Mouse (Mus musculus) liver (tissue): ENCODE results near the gene Nlgn1.
A peak's percentile ranks its signal among the peaks of the same experiment; 100 is the strongest.

Experiments used
- DNase-seq: peaks from one replicate; pipeline ENCODE4 v3.0.0-alpha.2; 2020; ENCODE audit warnings: mixed read lengths

The Nlgn1 gene

GRCm38 (mm10) chr3:26042966-26043365 is 289.3 kb downstream of the Nlgn1 start:
- DNase-seq = no peak

GRCm38 (mm10) chr3:26039696-26040095 is 292.6 kb downstream of the Nlgn1 start:
- no peak for DNase-seq

DNA sequence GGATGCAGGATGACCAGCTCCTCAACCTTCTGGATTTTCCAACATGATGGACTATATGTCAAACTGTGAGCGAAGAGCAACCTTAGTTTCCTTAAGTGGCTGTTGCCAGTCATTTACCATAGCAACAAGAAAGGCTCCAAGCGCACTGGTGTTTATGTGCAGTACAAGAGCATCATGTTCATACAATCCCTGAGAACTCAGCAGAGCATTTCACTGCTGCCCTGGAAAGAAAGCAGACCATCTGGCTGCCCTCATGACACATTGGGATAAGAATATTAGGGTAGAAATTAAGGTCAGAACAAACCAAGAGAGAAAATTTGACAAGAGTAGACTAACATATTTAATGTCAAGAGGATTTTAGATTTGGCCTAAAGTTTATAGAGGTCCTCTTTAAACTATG is 306.2 kb downstream of the Nlgn1 start:
- DNase-seq = no peak

- DNase-seq = no peak
Observed at GRCm38 (mm10) chr3:26023217-26023616, 309.0 kb downstream of the Nlgn1 start.

DNA sequence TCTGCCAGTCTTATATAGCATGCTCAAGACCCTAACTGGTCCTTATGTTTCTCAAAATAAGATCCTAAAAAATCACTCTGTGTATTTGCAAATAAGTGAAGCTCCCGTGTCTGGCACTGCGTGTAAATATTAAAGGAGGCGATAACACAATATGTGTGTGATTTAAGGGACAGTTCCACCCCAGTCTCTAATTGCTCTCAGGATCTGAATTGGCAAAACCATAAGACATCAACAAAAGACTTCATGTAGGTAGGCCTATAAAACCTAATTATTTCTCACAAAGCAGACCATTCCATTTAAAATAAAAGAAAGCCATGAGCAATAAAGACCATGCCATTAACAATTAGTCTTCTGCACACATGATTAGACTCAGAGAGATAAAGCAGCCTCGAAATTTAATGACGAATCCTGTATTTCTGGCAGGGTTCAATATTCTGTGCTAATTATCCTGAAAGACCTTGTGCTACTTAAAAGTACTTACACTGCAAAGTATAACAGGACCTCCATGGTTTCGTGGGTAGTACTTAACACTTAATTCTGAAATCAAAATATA is 310.6 kb downstream of the Nlgn1 start:
- DNase-seq = no peak

DNA sequence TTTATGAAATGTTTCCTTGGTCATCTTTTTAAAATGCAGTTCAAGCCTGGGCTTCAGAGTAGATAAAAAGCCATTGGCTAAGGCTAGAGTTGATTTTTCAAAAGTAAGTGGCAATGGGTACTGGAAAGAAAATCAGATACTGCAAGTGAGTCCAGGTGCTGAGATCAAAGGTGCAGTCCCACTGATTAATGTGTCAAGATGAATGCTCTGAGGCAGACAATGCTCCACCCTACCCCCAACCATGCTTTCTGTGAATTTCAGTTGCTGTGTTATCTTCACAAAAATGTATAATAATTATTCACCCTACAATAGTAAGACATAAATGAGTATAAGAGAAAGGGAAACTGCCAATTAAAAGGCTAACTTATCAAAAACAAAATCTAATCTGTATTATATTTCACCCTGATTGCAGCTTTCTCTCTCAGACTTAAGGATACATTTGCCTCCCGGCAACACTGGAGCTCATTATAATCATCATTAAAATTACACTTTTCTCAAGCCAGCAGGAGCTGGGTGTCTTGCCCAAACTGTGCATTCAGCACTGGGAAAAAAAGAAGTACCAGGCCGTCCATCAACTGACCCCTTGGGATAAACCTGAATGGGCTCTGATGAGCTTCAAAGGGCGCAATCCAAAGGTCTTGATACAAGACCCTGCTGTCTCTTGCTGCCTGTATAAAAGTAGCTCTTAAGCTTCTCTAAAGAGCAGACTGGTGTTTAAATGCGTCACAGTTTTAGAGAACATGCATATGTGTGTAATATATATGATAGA is 320.8 kb downstream of the Nlgn1 start:
- no peak for DNase-seq

- no peak for DNase-seq
Observed at GRCm38 (mm10) chr3:26002863-26003608, 329.2 kb downstream of the Nlgn1 start.

DNA sequence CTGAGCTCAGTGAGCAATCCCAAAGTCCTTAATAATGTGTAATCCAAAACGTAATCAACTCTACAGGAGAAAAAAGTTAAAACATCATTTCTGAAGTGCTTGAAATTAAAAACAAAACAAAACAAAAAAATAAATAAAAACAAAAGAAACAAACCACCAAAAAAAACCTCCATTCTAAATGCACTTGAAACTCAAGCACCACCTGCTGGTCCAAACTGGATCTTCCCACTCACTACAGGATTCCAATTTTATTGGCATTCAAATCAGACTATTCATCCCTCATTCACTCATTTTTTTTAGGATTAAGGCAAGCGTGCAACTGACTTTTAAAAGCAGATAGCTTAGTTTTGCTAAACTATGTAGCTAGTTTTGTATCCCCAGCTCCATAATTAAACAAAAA is 329.9 kb downstream of the Nlgn1 start:
- DNase-seq = no peak

DNA sequence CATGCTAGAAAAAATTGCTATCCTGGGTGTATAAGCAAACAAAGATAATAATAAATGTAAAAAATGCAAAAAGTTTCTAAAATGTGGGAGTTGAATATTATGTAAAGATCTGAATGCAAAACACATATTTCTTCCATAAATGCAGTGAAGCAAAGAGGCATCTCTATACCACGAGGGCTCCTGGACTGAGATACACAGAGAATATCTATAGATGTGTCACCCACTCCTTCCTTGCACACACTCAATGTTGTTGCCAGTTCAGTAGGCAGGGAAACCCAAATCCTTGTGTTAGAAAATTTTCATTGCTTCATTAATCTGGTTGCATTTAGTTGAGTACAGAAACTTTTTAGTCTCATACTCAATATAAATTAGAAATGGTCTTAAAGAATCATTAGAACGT is 364.7 kb downstream of the Nlgn1 start:
- no peak for DNase-seq

- no peak for DNase-seq
Observed at GRCm38 (mm10) chr3:25964237-25964636, 368.0 kb downstream of the Nlgn1 start.

GRCm38 (mm10) chr3:25963568-25963967 is 368.7 kb downstream of the Nlgn1 start:
- DNase-seq = no peak

DNA sequence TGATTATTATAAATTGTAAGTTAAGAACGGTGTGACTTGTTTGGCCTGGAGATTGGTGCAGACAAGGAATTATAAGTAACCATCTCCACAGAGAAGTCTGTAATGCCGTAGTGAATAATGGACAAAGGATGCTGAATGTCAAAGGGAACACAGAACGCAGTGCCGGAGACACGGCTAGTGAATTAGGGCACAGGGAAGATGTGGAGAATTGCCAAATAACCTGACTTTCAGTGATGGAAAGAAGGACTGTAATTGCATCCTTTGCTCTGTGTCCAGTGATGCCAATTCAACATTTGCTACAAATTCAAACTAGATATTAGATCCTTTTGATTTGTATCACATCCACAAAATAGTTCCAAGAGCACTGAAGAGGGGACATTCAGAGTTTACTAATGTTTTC is 415.7 kb downstream of the Nlgn1 start:
- no peak for DNase-seq

DNA sequence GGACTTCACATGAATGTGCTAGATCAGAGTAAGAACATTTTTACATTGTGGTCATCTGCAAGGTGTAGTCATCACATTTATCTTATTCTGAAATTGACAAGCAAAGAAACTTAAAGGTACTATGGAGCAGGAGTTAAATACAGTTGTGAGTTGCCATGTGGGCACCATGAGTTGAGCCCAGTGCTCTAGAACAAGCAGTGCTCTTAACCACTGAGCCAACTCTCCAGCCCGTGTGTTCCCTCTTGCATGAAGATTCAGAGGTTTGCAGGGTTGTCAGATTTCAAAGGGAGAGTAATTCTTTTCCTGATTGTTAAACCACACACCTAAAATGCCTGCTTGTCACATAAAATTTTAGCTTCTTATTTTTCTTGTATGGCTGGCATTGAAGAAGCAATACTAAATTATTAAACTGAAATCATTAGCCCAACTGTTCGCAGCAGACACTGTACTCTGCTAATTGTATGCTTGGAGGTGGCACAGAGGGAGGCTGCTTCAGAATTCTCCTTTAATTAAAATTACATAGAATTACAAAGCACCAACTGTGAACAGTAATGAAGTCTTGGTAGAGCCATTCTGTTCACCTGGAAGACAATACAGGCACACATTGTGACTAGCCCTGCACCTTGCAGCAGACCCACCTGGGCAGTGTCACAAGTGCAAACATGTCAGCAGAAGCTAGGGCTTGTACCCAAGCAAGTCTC is 417.7 kb downstream of the Nlgn1 start:
- DNase-seq = no peak

- no peak for DNase-seq
Observed at GRCm38 (mm10) chr3:25903140-25903809, 429.0 kb downstream of the Nlgn1 start.

GRCm38 (mm10) chr3:25897456-25897855 is 434.8 kb downstream of the Nlgn1 start:
- DNase-seq = no peak

GRCm38 (mm10) chr3:25884797-25885196 is 447.5 kb downstream of the Nlgn1 start:
- DNase-seq = no peak

GRCm38 (mm10) chr3:25869161-25869560 is 463.1 kb downstream of the Nlgn1 start:
- DNase-seq = no peak

- no peak for DNase-seq
Observed at GRCm38 (mm10) chr3:25858384-25858783, 473.9 kb downstream of the Nlgn1 start.

DNA sequence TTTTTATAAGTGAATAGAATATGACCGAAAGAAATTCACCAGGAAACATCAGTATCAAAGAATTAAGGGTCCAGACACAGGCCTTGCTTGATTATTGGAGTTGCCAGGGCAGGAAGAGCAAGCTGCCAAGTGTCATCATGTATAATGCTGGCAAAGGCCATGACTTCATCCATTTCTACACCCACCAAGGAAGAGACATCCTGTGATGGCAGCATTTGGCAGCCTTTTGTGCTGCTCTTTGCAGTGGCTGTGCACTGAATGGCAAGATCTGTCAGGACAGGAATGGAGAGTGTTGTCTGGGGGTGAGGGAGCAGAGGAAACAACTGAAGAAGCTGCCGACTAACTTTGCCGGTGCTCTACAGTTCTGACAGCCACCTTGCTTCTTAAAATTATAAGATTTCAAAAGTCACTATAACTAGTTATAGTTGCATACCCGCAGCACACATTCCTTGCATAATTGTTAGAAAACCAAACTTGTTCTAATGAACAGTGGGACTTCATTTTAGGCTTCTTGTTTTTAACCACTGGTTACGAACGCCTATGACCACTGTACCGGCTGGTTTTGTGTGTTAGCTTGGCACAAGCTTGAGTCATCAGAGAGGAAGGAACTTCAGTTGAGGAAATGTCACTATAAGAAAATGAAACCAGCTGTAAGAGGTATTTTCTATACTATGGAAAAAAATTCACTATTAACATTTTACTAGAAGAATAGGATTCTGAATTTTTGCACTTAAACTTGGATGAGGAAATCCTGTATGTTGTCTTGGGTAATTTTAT is 487.4 kb downstream of the Nlgn1 start:
- DNase-seq = no peak

DNA sequence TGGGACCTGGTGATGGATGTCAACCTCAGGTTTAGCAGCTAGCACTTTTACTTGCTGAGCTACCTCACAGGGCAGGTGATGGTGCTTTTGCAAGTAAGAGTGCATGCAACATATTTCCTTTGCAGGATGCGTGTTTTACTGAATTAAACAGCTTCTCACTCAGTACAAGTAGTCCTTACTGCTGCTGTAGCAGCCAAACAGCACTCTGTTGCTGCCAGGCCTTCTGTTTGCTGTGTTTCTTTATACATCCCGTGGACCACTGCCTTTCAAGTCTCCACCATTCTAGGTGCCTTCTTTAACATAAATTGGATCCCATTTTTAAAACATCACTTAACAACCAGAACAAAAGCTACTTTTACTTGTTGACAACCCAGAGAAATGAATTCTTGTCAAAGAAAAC is 502.0 kb downstream of the Nlgn1 start:
- DNase-seq = no peak

DNA sequence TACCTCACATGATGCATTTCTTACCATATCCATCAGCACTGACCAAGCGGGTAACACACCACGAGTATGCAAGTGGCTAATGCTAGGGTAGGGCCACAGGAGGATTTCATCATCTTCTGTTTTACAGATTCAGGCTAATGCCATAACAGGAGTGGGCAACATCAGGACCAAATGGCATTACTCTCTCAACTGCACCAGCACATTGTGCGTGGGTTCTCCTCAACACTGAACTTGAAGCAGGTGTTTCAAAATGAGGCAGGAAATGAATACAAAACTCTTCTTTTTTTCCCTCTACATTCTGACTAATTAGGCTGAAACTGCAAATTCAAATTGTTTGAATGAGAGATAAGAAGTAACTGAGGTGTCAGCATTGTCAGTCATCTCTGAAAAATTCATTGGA is 518.9 kb downstream of the Nlgn1 start:
- DNase-seq = no peak

DNA sequence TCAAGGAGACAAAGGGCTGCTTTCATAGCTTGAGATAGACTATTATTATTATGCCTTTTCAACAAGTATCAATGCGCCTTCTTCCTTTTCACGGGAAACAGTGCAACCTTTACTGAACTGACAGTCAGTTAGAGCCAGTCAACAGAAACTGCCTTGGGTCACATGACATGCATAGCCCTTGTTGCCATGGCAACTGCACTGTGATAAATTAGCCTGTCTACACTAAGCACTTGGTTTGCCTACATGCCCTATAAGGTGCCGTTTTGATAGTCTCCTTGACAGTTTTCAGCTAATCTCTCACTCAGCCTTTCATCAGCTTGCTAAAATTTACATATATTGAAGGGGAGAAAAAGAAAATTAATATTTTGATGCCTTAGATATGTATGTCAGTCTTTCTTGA is 524.7 kb downstream of the Nlgn1 start:
- peak; percentile 2 for DNase-seq
